Mouse (Mus musculus) heart, embryonic 14.5 days (tissue): ENCODE measurements around the gene Isoc2b. TPM values are rescaled to one million over a fixed set of nuclear protein-coding genes. Genes with fewer than 3 reads are reported as not detected.
"Not testable (repeated sequence)": the region's sequence is repeated elsewhere in the genome, so short reads cannot be mapped to it uniquely, and the experiment has no call there.

Source experiments
- ATAC-seq: fragments of 200-750 bp; cut with Nextera tagmentation; 2 replicates; pipeline ENCODE4 v1.8.0; 2017; ENCODE audit warnings: low read depth, moderate TSS enrichment; ENCODE audit not compliant: insufficient number of reproducible peaks, insufficient read depth, low FRiP score
- H3K27ac ChIP-seq, 2 experiments: fragments of 200-500 bp in 1 of 2; fragments of 300-500 bp in 1 of 2; sonication (generic) in 1 of 2; replicated peaks in 1 of 2; 2 replicates each; pipeline ENCODE4 v1.5.1; 2012 to 2014; ENCODE audit warnings: low read depth in 2 of 2, low read length in 2 of 2, control low read depth in 1 of 2, mild to moderate bottlenecking in 1 of 2, mixed read lengths in 1 of 2; ENCODE audit not compliant: control insufficient read depth in 1 of 2, insufficient read depth in 1 of 2
- H3K27me3 ChIP-seq: fragments of 300-500 bp; sonication (generic); 2 replicates; pipeline ENCODE4 v1.6.1; 2014; ENCODE audit warnings: mild to moderate bottlenecking, low read length, control low read depth; ENCODE audit not compliant: control insufficient read depth, insufficient read depth
- H3K36me3 ChIP-seq: fragments of 300-500 bp; sonication (generic); 2 replicates; pipeline ENCODE4 v1.6.1; 2014; ENCODE audit warnings: mild to moderate bottlenecking, control low read depth, low read length, mixed read lengths; ENCODE audit not compliant: control insufficient read depth, insufficient read depth
- H3K4me1 ChIP-seq, 2 experiments: fragments of 200-500 bp in 1 of 2; fragments of 300-500 bp in 1 of 2; sonication (generic) in 1 of 2; 2 replicates each; pipeline ENCODE4 v1.6.1; 2012 to 2014; ENCODE audit warnings: low read length in 2 of 2, control low read depth in 1 of 2, mixed read lengths in 1 of 2; ENCODE audit not compliant: control insufficient read depth in 2 of 2, insufficient read depth in 2 of 2
- H3K4me2 ChIP-seq: fragments of 300-500 bp; sonication (generic); 2 replicates; pipeline ENCODE4 v1.6.1; 2014; ENCODE audit warnings: mild to moderate bottlenecking, low read length
- H3K4me3 ChIP-seq, 2 experiments: fragments of 200-500 bp in 1 of 2; fragments of 300-500 bp in 1 of 2; sonication (generic) in 1 of 2; 2 replicates each; pipeline ENCODE4 v1.5.1; 2012 to 2014; ENCODE audit warnings: low read length in 2 of 2, mild to moderate bottlenecking in 2 of 2, control low read depth in 1 of 2, low read depth in 1 of 2, moderate library complexity in 1 of 2; ENCODE audit not compliant: control insufficient read depth in 1 of 2, insufficient read depth in 1 of 2
- H3K9ac ChIP-seq: fragments of 300-500 bp; sonication (generic); 2 replicates; pipeline ENCODE4 v1.6.1; 2014; ENCODE audit warnings: mild to moderate bottlenecking, low read length
- H3K9me3 ChIP-seq: fragments of 300-500 bp; sonication (generic); 2 replicates; pipeline ENCODE4 v1.6.1; 2016; ENCODE audit warnings: low read length, control low read depth; ENCODE audit not compliant: control insufficient read depth
- WGBS: fragments of 180-500 bp; shearing (Covaris S2); extraction: QIAGEN DNeasy Blood & Tissue Kit; methylation state at CpG from one replicate; pipeline ENCODE4 v1.1.7; 2014; 5-methylcytosine and 5-hydroxymethylcytosine counted together
- polyA plus RNA-seq: library from polyadenylated mRNA; unstranded; fragments of >200 nt; fragmentation: Nextera tagmentation; extraction: Ambion mirVana; gene quantifications from 2 replicates; pipeline ENCODE4 v1.2.1, GENCODE M21; 2014

Gene Isoc2b
- polyA plus RNA-seq, 1 experiment from 2014 or later: 4.3 TPM

GRCm38 (mm10) chr7:4812303-4813104 lies 57.6 kb downstream of the Isoc2b start, which contains the start of gene Ube2s:
Gene Ube2s, minus strand, starts transcription at chr7:4812590.
- H3K4me3 ChIP-seq: peak within 1 kb of the TSS; percentile 78 to 99
- peak within 1 kb of the TSS; percentile 82 for H3K4me2 ChIP-seq
- peak within 1 kb of the TSS; percentile 92 for H3K9ac ChIP-seq
- no peaks in the 10 kb centered on the region for H3K9me3 ChIP-seq
- H3K4me1 ChIP-seq: peaks cover 8 to 27% of the 10 kb centered on the region in 2 experiments
- peak; percentile 99 for ATAC-seq
- H3K27me3 ChIP-seq: no peaks in the 10 kb centered on the region
- H3K36me3 ChIP-seq: peaks cover 33% of the 10 kb centered on the region
- H3K27ac ChIP-seq: peak within 1 kb of the TSS; percentile 98 to 99
- WGBS: under 1% methylated on average over 62 of the region's 62 CpGs

GRCm38 (mm10) chr7:4811842-4812302 lies 58.2 kb downstream of the Isoc2b start:
- peak overlapping the region; percentile 82 for H3K4me2 ChIP-seq
- peaks cover 8 to 27% of the 10 kb centered on the region in 2 experiments for H3K4me1 ChIP-seq
- H3K9me3 ChIP-seq: no peaks in the 10 kb centered on the region
- H3K36me3 ChIP-seq: peaks cover 39% of the 10 kb centered on the region
- under 1% methylated on average over 30 of the region's 36 CpGs for WGBS
- no peaks in the 10 kb centered on the region for H3K27me3 ChIP-seq
- peak overlapping the region; percentile 78 to 99 for H3K4me3 ChIP-seq
- peak; percentile 33; the same call in 1 of the 2 replicates for ATAC-seq
- peak overlapping the region; percentile 98 to 99 for H3K27ac ChIP-seq
- H3K9ac ChIP-seq: peak overlapping the region; percentile 92

- Histone ChIP-seq H3K4me1 (peaks cover 8 to 27% of the 10 kb centered on the region in 2 experiments), H3K36me3 (peaks cover 47% of the 10 kb centered on the region), H3K4me2 (peak overlapping the region; percentile 82), H3K4me3 (peak overlapping the region; percentile 78 to 99), H3K9ac (peak overlapping the region; percentile 92), H3K27ac (peak overlapping the region; percentile 98 to 99; a peak in 2 of 4 replicates)
- not testable (repeated sequence) for H3K9me3 ChIP-seq, ATAC-seq, H3K27me3 ChIP-seq
- 26% methylated on average over 10 of the region's 10 CpGs for WGBS
Measured at GRCm38 (mm10) chr7:4811131-4811530, 58.9 kb downstream of the Isoc2b start.

GRCm38 (mm10) chr7:4806716-4807115 lies 63.3 kb downstream of the Isoc2b start:
- Histone ChIP-seq H3K4me1 (peaks cover 5 to 22% of the 10 kb centered on the region in 2 experiments), H3K4me3 (no peak overlapping the region), H3K27me3 (no peaks in the 10 kb centered on the region), H3K4me2 (no peak overlapping the region), H3K9ac (no peak overlapping the region), H3K36me3 (peaks cover 68% of the 10 kb centered on the region), H3K9me3 (no peaks in the 10 kb centered on the region), H3K27ac (no peak overlapping the region)
- no peak for ATAC-seq
- WGBS: 88% methylated on average over 7 of the region's 7 CpGs

GRCm38 (mm10) chr7:4802247-4802646 lies 67.8 kb downstream of the Isoc2b start:
- Histone ChIP-seq H3K4me3 (no peak overlapping the region), H3K9me3 (no peaks in the 10 kb centered on the region), H3K36me3 (peaks cover 41% of the 10 kb centered on the region), H3K4me1 (no peaks in the 10 kb centered on the region), H3K9ac (no peak overlapping the region), H3K4me2 (no peak overlapping the region), H3K27me3 (no peaks in the 10 kb centered on the region), H3K27ac (no peak overlapping the region)
- ATAC-seq: no peak

GRCm38 (mm10) chr7:4795767-4796433 lies 74.2 kb downstream of the Isoc2b start:
- no peak for ATAC-seq
- Histone ChIP-seq H3K9me3 (no peaks in the 10 kb centered on the region), H3K27me3 (no peaks in the 10 kb centered on the region), H3K4me3 (no peak overlapping the region), H3K4me1 (peaks cover 2 to 6% of the 10 kb centered on the region in 2 experiments; a peak in 3 of 4 replicates), H3K36me3 (peaks cover 43% of the 10 kb centered on the region), H3K27ac (no peak overlapping the region), H3K9ac (no peak overlapping the region), H3K4me2 (no peak overlapping the region)
- 68% methylated on average over 7 of the region's 7 CpGs for WGBS
